Mouse (Mus musculus) heart, embryonic 16.5 days (tissue): ENCODE measurements around the gene Sh3pxd2a. TPM values are rescaled to one million over a fixed set of nuclear protein-coding genes. Genes with fewer than 3 reads are reported as not detected.
A peak's percentile ranks its signal among the peaks of the same experiment; 100 is the strongest.

Experiments
- ATAC-seq: fragments of 200-750 bp; cut with Nextera tagmentation; replicated peaks from 2 replicates; pipeline ENCODE4 v1.8.0; 2017; ENCODE audit warnings: moderate number of reproducible peaks; ENCODE audit not compliant: insufficient read depth, low FRiP score; ENCODE audit errors: extremely low read depth
- H3K27ac ChIP-seq: fragments of 300-500 bp; sonication (generic); 2 replicates; pipeline ENCODE4 v1.5.1; 2014; ENCODE audit warnings: mild to moderate bottlenecking, low read length, control low read depth, moderate library complexity
- H3K27me3 ChIP-seq: fragments of 300-500 bp; sonication (generic); 2 replicates; pipeline ENCODE4 v1.6.1; 2014; ENCODE audit warnings: low read length, mixed read lengths; ENCODE audit not compliant: control insufficient read depth, insufficient read depth
- H3K36me3 ChIP-seq: fragments of 300-500 bp; sonication (generic); 2 replicates; pipeline ENCODE4 v1.6.1; 2014; ENCODE audit not compliant: control insufficient read depth, insufficient read depth
- H3K4me1 ChIP-seq: fragments of 300-500 bp; sonication (generic); 2 replicates; pipeline ENCODE4 v1.6.1; 2014; ENCODE audit warnings: low read length, mixed read lengths; ENCODE audit not compliant: control insufficient read depth, insufficient read depth
- H3K4me2 ChIP-seq: fragments of 300-500 bp; sonication (generic); 2 replicates; pipeline ENCODE4 v1.6.1; 2014; ENCODE audit warnings: low read depth, mild to moderate bottlenecking, control low read depth, low read length
- H3K4me3 ChIP-seq: fragments of 300-500 bp; sonication (generic); 2 replicates; pipeline ENCODE4 v1.5.1; 2014; ENCODE audit warnings: mild to moderate bottlenecking, control low read depth, low read length
- H3K9ac ChIP-seq: fragments of 300-500 bp; sonication (generic); 2 replicates; pipeline ENCODE4 v1.6.1; 2014; ENCODE audit warnings: low read length, control low read depth
- H3K9me3 ChIP-seq: fragments of 300-500 bp; sonication (generic); replicated peaks from 2 replicates; pipeline ENCODE4 v1.6.1; 2016; ENCODE audit warnings: low read length; ENCODE audit not compliant: control insufficient read depth
- WGBS: fragments of 180-500 bp; shearing (Covaris S2); extraction: QIAGEN DNeasy Blood & Tissue Kit; methylation state at CpG from one replicate; pipeline ENCODE4 v1.1.7; 2014; 5-methylcytosine and 5-hydroxymethylcytosine counted together
- polyA plus RNA-seq: library from polyadenylated mRNA; unstranded; fragments of >200 nt; fragmentation: Nextera tagmentation; extraction: Ambion mirVana; gene quantifications from 2 replicates; pipeline ENCODE4 v1.2.1, GENCODE M21; 2015

Sh3pxd2a gene
- polyA plus RNA-seq, 1 experiment from 2014 or later: 4.5 TPM

DNA sequence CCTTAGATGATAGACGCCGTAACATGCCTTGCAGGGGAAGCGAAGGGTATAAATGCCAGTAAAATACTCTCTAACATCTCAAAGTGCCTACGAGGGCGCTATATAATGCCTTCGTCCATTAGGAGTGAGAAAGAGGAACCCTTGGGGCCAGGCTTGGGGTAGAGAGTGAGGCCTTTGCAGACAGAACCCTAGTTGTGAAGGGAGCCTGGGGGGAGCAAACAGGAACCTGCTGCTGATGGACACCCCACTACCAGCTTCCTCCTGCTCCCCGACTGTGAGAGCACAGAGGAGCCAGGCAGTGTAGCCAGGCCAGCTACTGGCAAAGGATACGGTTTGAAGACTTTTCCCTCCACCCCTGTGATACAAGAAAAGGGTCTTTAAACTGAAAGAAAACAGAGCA, 200.6 kb downstream of the Sh3pxd2a start:
- no peak for ATAC-seq
- no peaks in the 10 kb centered on the region; the same call in 1 of the 2 replicates for H3K4me1 ChIP-seq
- WGBS: 94% methylated on average over 8 of the region's 8 CpGs
- H3K27me3 ChIP-seq: no peaks in the 10 kb centered on the region
- no peaks in the 10 kb centered on the region for H3K9me3 ChIP-seq
- peaks cover 22% of the 10 kb centered on the region for H3K36me3 ChIP-seq
- no peak overlapping the region for H3K27ac ChIP-seq
- no peak overlapping the region for H3K9ac ChIP-seq
- no peak overlapping the region for H3K4me2 ChIP-seq
- H3K4me3 ChIP-seq: no peak overlapping the region

DNA sequence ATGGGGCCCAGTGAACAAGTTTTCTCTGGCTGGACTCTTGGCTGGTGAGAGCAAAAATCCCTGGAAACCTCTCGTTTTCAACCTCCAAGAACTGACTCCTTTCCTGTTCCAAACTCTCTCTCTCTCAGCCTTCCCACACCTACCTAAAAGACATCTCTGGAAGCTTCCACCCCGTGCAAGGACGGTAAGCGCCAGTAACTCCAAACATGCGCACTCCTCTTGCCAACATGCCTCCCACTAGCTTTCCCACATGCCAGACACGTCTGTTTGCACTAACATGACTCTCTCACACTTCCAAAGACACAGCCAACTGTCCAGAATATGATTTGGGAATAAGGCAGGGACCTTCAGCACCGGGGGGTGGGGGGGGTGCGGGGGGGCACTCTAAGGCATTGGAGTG, 203.0 kb downstream of the Sh3pxd2a start:
- H3K9ac ChIP-seq: no peak overlapping the region
- ATAC-seq: no peak
- H3K27me3 ChIP-seq: no peaks in the 10 kb centered on the region
- H3K27ac ChIP-seq: no peak overlapping the region
- WGBS: 82% methylated on average over 8 of the region's 8 CpGs
- H3K9me3 ChIP-seq: no peaks in the 10 kb centered on the region
- no peak overlapping the region for H3K4me3 ChIP-seq
- no peak overlapping the region for H3K4me2 ChIP-seq
- H3K4me1 ChIP-seq: no peaks in the 10 kb centered on the region; the same call in 1 of the 2 replicates
- peaks cover 3% of the 10 kb centered on the region; the same call in 1 of the 2 replicates for H3K36me3 ChIP-seq

DNA sequence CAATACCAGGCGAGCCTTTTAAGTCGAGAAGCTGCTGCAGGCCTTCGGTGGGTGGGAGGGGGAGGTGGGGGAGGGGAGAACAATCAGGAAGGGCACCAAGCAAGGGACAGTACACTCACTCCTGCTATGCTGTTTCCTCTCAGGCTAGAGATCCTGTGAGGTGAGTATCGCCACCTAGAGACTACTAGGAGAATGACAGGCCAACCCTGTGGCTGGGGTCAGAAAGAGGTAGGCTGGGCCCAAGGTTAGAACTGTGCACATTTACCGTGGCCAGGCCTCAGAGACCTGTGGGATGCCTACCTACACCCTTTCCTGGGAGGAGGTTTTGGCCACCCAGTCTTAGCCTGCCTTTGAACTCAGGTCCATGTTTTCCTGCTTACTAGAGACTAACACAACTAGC, 204.6 kb downstream of the Sh3pxd2a start:
- peaks cover 2% of the 10 kb centered on the region; the same call in 1 of the 2 replicates for H3K4me1 ChIP-seq
- H3K9ac ChIP-seq: no peak overlapping the region
- no peaks in the 10 kb centered on the region for H3K9me3 ChIP-seq
- no peaks in the 10 kb centered on the region for H3K36me3 ChIP-seq
- WGBS: 10% methylated on average over 5 of the region's 5 CpGs
- no peak; the same call in 1 of the 2 replicates for ATAC-seq
- H3K27ac ChIP-seq: no peak overlapping the region
- peaks cover 2% of the 10 kb centered on the region for H3K27me3 ChIP-seq
- no peak overlapping the region for H3K4me3 ChIP-seq
- H3K4me2 ChIP-seq: no peak overlapping the region

DNA sequence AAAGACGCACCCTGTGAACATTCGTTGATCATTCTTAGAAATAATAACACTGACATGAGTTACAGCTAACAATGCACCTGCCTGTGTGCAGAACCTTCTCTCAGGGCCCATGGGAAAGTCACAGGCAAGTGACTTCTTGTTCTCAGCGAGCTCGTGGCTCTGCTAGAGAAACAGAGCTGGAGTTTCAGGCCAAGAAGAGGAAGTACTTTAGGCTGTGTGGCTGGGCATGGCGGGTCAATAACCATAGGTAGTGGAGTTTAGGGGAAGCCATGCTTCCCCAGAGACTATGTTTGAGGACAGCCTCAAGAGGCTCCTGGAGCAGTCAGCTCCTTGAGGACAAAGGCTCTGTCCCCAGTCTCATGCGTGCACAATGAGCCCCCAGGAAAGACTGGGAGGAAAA, 208.3 kb downstream of the Sh3pxd2a start:
- Histone ChIP-seq H3K4me3 (no peak overlapping the region), H3K9me3 (peaks cover 5% of the 10 kb centered on the region)
- WGBS: 76% methylated on average over 6 of the region's 6 CpGs

DNA sequence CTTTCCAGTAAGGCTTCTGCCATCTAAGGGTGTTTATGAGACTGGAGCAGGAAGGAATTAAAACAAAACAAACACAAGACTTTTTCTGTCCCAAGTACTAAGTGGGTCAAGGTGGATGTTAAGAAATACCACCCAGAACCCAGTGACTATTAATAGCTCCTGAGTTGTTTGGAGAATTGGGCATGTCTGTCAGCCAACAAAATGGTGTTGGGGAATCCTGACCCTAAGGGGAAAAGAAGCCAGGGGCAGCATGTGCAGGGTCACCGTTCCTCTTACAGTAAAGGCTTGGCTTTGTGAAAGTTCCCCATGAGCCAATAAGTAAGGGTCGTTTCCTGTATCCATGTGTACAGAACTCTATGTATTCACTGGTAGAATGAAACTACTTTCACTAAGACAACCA, 209.2 kb downstream of the Sh3pxd2a start:
- H3K4me1 ChIP-seq: peaks cover 8% of the 10 kb centered on the region; the same call in 1 of the 2 replicates
- H3K27me3 ChIP-seq: peaks cover 41% of the 10 kb centered on the region
- no peak overlapping the region for H3K4me3 ChIP-seq
- WGBS: 65% methylated on average over 2 of the region's 2 CpGs
- H3K27ac ChIP-seq: no peak overlapping the region
- H3K4me2 ChIP-seq: no peak overlapping the region
- no peaks in the 10 kb centered on the region for H3K36me3 ChIP-seq
- ATAC-seq: no peak
- H3K9me3 ChIP-seq: peaks cover 5% of the 10 kb centered on the region
- no peak overlapping the region for H3K9ac ChIP-seq

More for the DNA sequence above, 208.3 kb downstream of the Sh3pxd2a start:
- H3K27ac ChIP-seq: no peak overlapping the region
- H3K36me3 ChIP-seq: no peaks in the 10 kb centered on the region
- H3K4me1 ChIP-seq: peaks cover 8% of the 10 kb centered on the region; the same call in 1 of the 2 replicates
- peaks cover 38% of the 10 kb centered on the region for H3K27me3 ChIP-seq
- no peak overlapping the region for H3K9ac ChIP-seq
- no peak overlapping the region for H3K4me2 ChIP-seq
- no peak for ATAC-seq

DNA sequence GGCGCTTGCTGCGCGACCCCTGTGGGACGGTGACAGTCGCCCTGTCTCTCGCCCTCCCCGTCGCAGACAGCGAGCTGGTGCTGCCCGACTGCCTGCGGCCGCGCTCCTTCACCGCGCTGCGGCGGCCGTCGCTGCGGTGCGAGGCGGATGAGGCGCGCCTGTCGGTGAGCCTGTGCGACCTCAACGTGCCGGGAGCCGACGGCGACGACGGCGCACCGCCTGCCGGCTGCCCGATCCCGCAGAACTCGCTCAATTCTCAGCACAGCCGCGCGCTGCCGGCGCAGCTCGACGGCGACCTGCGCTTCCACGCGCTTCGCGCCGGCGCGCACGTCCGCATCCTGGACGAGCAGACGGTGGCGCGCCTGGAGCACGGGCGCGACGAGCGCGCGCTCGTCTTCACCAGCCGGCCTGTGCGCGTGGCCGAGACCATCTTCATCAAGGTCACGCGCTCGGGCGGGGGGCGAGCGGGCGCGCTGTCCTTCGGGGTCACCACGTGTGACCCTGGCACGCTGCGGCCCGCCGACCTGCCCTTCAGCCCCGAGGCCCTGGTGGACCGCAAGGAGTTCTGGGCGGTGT, 211.1 kb downstream of the Sh3pxd2a start:
- Histone ChIP-seq H3K4me1 (peaks cover 10% of the 10 kb centered on the region; the same call in 1 of the 2 replicates), H3K9me3 (peaks cover 5% of the 10 kb centered on the region), H3K4me3 (peak overlapping the region; percentile 49), H3K27ac (no peak overlapping the region), H3K9ac (0 out of 2 replicates have a peak overlapping the region, but pooled peaks have one; percentile 29), H3K36me3 (no peaks in the 10 kb centered on the region), H3K27me3 (peaks cover 41% of the 10 kb centered on the region), H3K4me2 (peak overlapping the region; percentile 63)
- no peak for ATAC-seq
- WGBS: 3% methylated on average over 90 of the region's 90 CpGs

DNA sequence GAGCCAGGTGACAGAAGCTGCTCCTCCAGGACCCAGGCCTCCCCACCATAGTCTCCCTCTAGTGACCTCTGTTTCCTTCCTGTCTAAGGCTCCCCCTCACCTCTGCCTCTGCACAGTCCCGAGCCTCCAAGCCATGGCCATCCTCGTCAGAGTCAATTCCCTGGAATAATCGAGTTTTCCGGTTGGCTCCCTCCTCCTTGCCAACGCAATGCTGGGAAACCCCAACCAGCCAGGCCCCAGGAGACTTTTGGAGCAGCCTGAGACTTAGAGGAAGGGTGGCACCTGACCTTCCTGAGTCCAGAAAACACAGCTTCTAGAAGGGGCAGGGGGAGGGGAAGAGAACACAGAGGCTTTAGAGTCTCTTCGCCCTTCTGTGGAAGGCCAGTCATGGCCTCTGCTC, 213.3 kb downstream of the Sh3pxd2a start:
- H3K4me3 ChIP-seq: no peak overlapping the region
- 79% methylated on average over 6 of the region's 6 CpGs for WGBS
- no peaks in the 10 kb centered on the region for H3K36me3 ChIP-seq
- H3K27ac ChIP-seq: no peak overlapping the region
- peaks cover 41% of the 10 kb centered on the region for H3K27me3 ChIP-seq
- no peak overlapping the region for H3K9ac ChIP-seq
- H3K4me2 ChIP-seq: no peak overlapping the region
- H3K4me1 ChIP-seq: peaks cover 10% of the 10 kb centered on the region; the same call in 1 of the 2 replicates
- H3K9me3 ChIP-seq: peaks cover 5% of the 10 kb centered on the region
- ATAC-seq: no peak

DNA sequence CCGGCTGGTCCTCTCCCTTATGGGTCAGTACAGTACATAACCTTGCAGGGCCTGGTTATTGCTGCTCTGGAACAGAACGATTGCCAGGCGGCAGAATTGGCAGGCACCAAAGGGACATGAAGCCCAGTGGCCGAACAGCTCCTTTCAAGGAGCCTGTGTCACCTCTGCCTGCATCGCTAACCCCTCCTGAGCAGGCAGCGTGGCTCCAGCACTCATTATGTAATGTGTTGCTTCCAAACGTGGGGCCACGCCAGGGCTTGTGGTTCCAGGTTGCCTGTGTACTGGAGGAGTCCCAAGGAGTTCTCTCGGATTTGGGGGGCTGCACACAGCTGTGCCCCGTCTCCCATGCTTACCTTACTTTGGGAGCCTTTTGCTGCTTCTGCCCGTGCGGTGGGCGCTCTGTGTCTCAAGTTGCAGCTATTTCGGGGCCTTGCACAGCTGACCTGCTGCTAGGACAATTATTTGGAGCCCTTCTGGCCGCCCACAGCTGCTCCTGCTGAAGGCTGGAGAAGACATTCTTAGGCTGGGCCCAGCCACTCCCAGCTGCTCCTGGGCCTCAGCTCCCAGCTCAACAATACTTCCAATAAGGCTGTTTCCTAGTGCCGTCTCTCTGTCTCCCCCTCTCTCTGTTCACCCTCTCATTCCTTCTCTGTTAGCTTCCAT, 215.2 kb downstream of the Sh3pxd2a start:
- 69% methylated on average over 16 of the region's 16 CpGs for WGBS
- Histone ChIP-seq H3K27ac (no peak overlapping the region), H3K4me3 (no peak overlapping the region), H3K27me3 (peaks cover 33% of the 10 kb centered on the region), H3K4me2 (no peak overlapping the region), H3K9me3 (peaks cover 4% of the 10 kb centered on the region), H3K36me3 (no peaks in the 10 kb centered on the region), H3K4me1 (peaks cover 8% of the 10 kb centered on the region; the same call in 1 of the 2 replicates), H3K9ac (no peak overlapping the region)
- no peak for ATAC-seq

DNA sequence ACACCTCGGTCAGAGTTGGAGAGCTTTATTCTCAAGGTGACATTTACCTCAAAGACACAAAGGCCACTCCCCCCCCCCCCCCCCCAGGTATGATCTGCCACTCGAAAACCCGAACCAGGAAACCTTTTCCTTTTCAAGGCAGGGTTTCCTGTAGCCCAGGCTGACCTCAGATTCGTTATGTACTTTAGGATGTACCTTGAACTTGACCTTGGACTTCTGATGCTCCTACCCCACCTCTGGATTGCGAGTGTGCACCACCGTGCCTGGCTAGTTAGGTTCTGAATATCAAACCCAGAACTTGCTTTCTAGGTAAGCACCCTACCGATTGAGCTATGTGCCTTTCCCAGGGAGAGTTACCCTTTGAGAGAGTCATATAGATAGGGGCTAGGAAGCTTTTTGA, 215.9 kb downstream of the Sh3pxd2a start:
- Histone ChIP-seq H3K4me3 (no peak overlapping the region), H3K9me3 (no peaks in the 10 kb centered on the region), H3K36me3 (no peaks in the 10 kb centered on the region), H3K27me3 (peaks cover 26% of the 10 kb centered on the region), H3K4me2 (no peak overlapping the region), H3K27ac (no peak overlapping the region), H3K9ac (no peak overlapping the region), H3K4me1 (peaks cover 6% of the 10 kb centered on the region; the same call in 1 of the 2 replicates)
- ATAC-seq: no peak
- WGBS: 68% methylated on average over 7 of the region's 7 CpGs
